Mouse (Mus musculus) spleen, postnatal 14 days (tissue): ENCODE results near the gene Gm10491.
"Not testable (repeated sequence)": the region's sequence is repeated elsewhere in the genome, so short reads cannot be mapped to it uniquely, and the experiment has no call there.

Experiments
- DNase-seq, 2 experiments: peaks; one replicate each; pipeline ENCODE4 v3.0.0; 2021 to 2022; ENCODE audit warnings: low spot score in 2 of 2

The Gm10491 gene

GRCm38 (mm10) chrX:7907735-7908134 lies at the start of gene Gm10491:
TSS of gene Gm10491 (minus strand) at chrX:7907835.
- no peak for DNase-seq

- no peak for DNase-seq
These were observed 42.5 kb upstream of the Gm10491 start for GRCm38 (mm10) chrX:7950091-7950490.

- DNase-seq, result peak; percentile 65 to 74
These were observed 40.4 kb upstream of the Gm10491 start for GRCm38 (mm10) chrX:7947900-7948492.

- no peak for DNase-seq
These were observed 39.7 kb upstream of the Gm10491 start, which contains the start of gene Hdac6 for GRCm38 (mm10) chrX:7947108-7947899. TSS of gene Hdac6 (minus strand) at chrX:7947889.

- DNase-seq, result no peak
These were observed 38.0 kb upstream of the Gm10491 start for GRCm38 (mm10) chrX:7945618-7946017.

- no peak for DNase-seq
These were observed 30.0 kb upstream of the Gm10491 start for GRCm38 (mm10) chrX:7937667-7938066.

- no peak for DNase-seq
These were observed 29.2 kb upstream of the Gm10491 start for GRCm38 (mm10) chrX:7936874-7937273.

- DNase-seq, result no peak
These were observed 20.7 kb upstream of the Gm10491 start, which contains the start of gene Eras for GRCm38 (mm10) chrX:7928270-7928790. TSS of gene Eras (minus strand) at chrX:7928607.

GRCm38 (mm10) chrX:7927116-7927515 lies 19.5 kb upstream of the Gm10491 start:
- no peak for DNase-seq

- DNase-seq, result no peak
These were observed 18.6 kb upstream of the Gm10491 start for GRCm38 (mm10) chrX:7926266-7926665.

- DNase-seq, result no peak
These were observed 14.4 kb upstream of the Gm10491 start for GRCm38 (mm10) chrX:7922032-7922431.

- DNase-seq, result no peak
These were observed 12.2 kb upstream of the Gm10491 start, which contains the start of gene Pcsk1n for GRCm38 (mm10) chrX:7919601-7920383. TSS of gene Pcsk1n (plus strand) at chrX:7919822.

GRCm38 (mm10) chrX:7917960-7918359 lies 10.3 kb upstream of the Gm10491 start:
- not testable (repeated sequence) for DNase-seq

GRCm38 (mm10) chrX:7915669-7916068 lies 8.0 kb upstream of the Gm10491 start:
- peak in 1 of 2 experiments; percentile 32 for DNase-seq

GRCm38 (mm10) chrX:7910473-7910872 lies 2.8 kb upstream of the Gm10491 start:
- DNase-seq, result no peak

GRCm38 (mm10) chrX:7909242-7909641 lies 1.6 kb upstream of the Gm10491 start, which contains the start of gene Gm10490:
TSS of gene Gm10490 (plus strand) at chrX:7909542.
- DNase-seq, result not testable (repeated sequence)

- no peak for DNase-seq
These were observed 3.2 kb downstream of the Gm10491 start for GRCm38 (mm10) chrX:7904441-7904840.

GRCm38 (mm10) chrX:7898880-7899874 lies 8.5 kb downstream of the Gm10491 start, which contains the start of the genes Pqbp1 and Timm17b:
TSS of gene Pqbp1 (minus strand) at chrX:7899269.
TSS of gene Timm17b (plus strand) at chrX:7899357.
- peak; percentile 70 to 74 for DNase-seq

GRCm38 (mm10) chrX:7898211-7898610 lies 9.4 kb downstream of the Gm10491 start:
- DNase-seq, result no peak

- peak; percentile 30 to 53 for DNase-seq
These were observed 23.6 kb downstream of the Gm10491 start, which contains the start of gene Slc35a2 for GRCm38 (mm10) chrX:7883841-7884567. TSS of gene Slc35a2 (plus strand) at chrX:7884028.
